Mouse (Mus musculus) ES-E14 (cell line): ENCODE data around the gene Adcy4. TPM values are rescaled to one million over a fixed set of nuclear protein-coding genes. Genes with fewer than 3 reads are reported as not detected.

ENCODE experiments used
- DNase-seq: peaks from one replicate; pipeline ENCODE4 v3.0.0-alpha.2; 2013; ENCODE audit warnings: low read depth, low spot score
- H3K27ac ChIP-seq: 2 replicates; pipeline ENCODE4 v1.5.1; 2012; ENCODE audit warnings: low read depth, mild to moderate bottlenecking, low read length, moderate library complexity, mixed read lengths; ENCODE audit not compliant: poor library complexity, insufficient read depth, severe bottlenecking
- H3K36me3 ChIP-seq: 2 replicates; pipeline ENCODE4 v1.6.1; 2012; ENCODE audit warnings: mild to moderate bottlenecking, low read length, moderate library complexity, mixed read lengths; ENCODE audit not compliant: control insufficient read depth, poor library complexity, insufficient read depth, severe bottlenecking
- H3K4me1 ChIP-seq, 2 experiments: fragments of 150-350 bp in 1 of 2; sonication (generic) in 1 of 2; 2 replicates each; pipeline ENCODE4 v1.6.1; 2012; ENCODE audit warnings: low read length in 2 of 2, mild to moderate bottlenecking in 1 of 2, mixed read lengths in 1 of 2; ENCODE audit not compliant: control insufficient read depth in 2 of 2, insufficient read depth in 2 of 2, poor library complexity in 1 of 2
- H3K4me3 ChIP-seq, 2 experiments: fragments of 150-350 bp in 1 of 2; sonication (generic) in 1 of 2; 2 replicates each; pipeline ENCODE4 v1.5.1; 2012; ENCODE audit warnings: low read length in 2 of 2, low read depth in 1 of 2, mild to moderate bottlenecking in 1 of 2, mixed read lengths in 1 of 2; ENCODE audit not compliant: insufficient read depth in 1 of 2, poor library complexity in 1 of 2, severe bottlenecking in 1 of 2
- H3K9ac ChIP-seq: 2 replicates; pipeline ENCODE4 v1.6.1; 2012; ENCODE audit warnings: low read depth, mild to moderate bottlenecking, low read length, mixed read lengths; ENCODE audit not compliant: poor library complexity, insufficient read depth, severe bottlenecking
- H3K9me3 ChIP-seq: fragments of 150-350 bp; sonication (generic); 2 replicates; pipeline ENCODE4 v1.6.1; 2012; ENCODE audit warnings: low read depth, mild to moderate bottlenecking, low read length; ENCODE audit not compliant: control insufficient read depth, insufficient read depth
- CHD2 ChIP-seq: IDR thresholded peaks from 2 replicates; pipeline ENCODE4 v1.6.1; 2014; ENCODE audit warnings: mild to moderate bottlenecking, low read depth, low read length, inconsistent platforms
- HCFC1 ChIP-seq: IDR thresholded peaks from 2 replicates; pipeline ENCODE4 v1.6.1; 2012; ENCODE audit warnings: low read length, inconsistent platforms, borderline replicate concordance; ENCODE audit not compliant: insufficient read depth
- MAFK ChIP-seq: IDR thresholded peaks from 2 replicates; pipeline ENCODE4 v1.6.1; 2014; ENCODE audit warnings: mild to moderate bottlenecking, low read depth, low read length, inconsistent platforms; ENCODE audit not compliant: insufficient read depth
- ZC3H11A ChIP-seq: IDR thresholded peaks from 2 replicates; pipeline ENCODE4 v1.6.1; 2012; ENCODE audit warnings: low read depth, mild to moderate bottlenecking, inconsistent platforms, low read length, borderline replicate concordance
- ZNF384 ChIP-seq: IDR thresholded peaks from 2 replicates; pipeline ENCODE4 v1.6.1; 2012; ENCODE audit warnings: low read depth, low read length, inconsistent platforms
- in situ Hi-C, 2 experiments: fragments of 600-800 bp; cut with MboI; formaldehyde crosslinking; loops; one replicate each; pipeline ENCODE4 v1.15.1; 2025; ENCODE audit warnings: low sequenced_read_pairs in 2 of 2, inconsistent platforms in 1 of 2; ENCODE audit not compliant: unreplicated experiment in 2 of 2
- total RNA-seq: library from RNA; depleted of rRNA; stranded (reverse); fragments of 300-350 nt; gene quantifications from 2 replicates; pipeline ENCODE4 v1.2.3, GENCODE M21; 2012

Gene Adcy4
- total RNA-seq, 1 experiment, result 0.27 TPM

GRCm38 (mm10) chr14:55743711-55744110 lies 40.2 kb downstream of the Adcy4 start:
- Histone ChIP-seq H3K27ac (no peak overlapping the region), H3K9ac (no peak overlapping the region), H3K4me3 (no peak overlapping the region), H3K36me3 (peaks cover 2% of the 10 kb centered on the region; the same call in 1 of the 2 replicates), H3K9me3 (no peaks in the 10 kb centered on the region), H3K4me1 (peaks cover 2 to 3% of the 10 kb centered on the region in 2 experiments; a peak in 2 of 4 replicates)
- in situ Hi-C loops, result loop anchor here in 1 of 2 experiments (5.0 kb wide), 1 partner anchor 61 kb away; the partner anchor contains the start of gene Tinf2
- DNase-seq, result peak; percentile 75
- TF ChIP-seq CHD2, result no peak
- TF ChIP-seq HCFC1, result peak; percentile 35; the same call in 1 of the 2 replicates
- TF ChIP-seq ZNF384, result 0 out of 2 replicates have a peak, but pooled peaks have one; percentile 6
- TF ChIP-seq ZC3H11A, result peak; percentile 95

GRCm38 (mm10) chr14:55737086-55737687 lies 46.7 kb downstream of the Adcy4 start:
- Histone ChIP-seq H3K9ac (no peak overlapping the region), H3K4me1 (no peaks in the 10 kb centered on the region), H3K9me3 (no peaks in the 10 kb centered on the region), H3K36me3 (peaks cover 2% of the 10 kb centered on the region; the same call in 1 of the 2 replicates), H3K4me3 (no peak overlapping the region), H3K27ac (no peak overlapping the region)
- TF ChIP-seq CHD2 (no peak), MAFK (no peak), ZC3H11A (no peak), ZNF384 (no peak), HCFC1 (no peak)
- DNase-seq, result no peak
- in situ Hi-C loops, result no loop called here

- Histone ChIP-seq H3K4me3 (no peak overlapping the region), H3K9me3 (no peaks in the 10 kb centered on the region), H3K4me1 (no peaks in the 10 kb centered on the region), H3K36me3 (peaks cover 2% of the 10 kb centered on the region; the same call in 1 of the 2 replicates), H3K9ac (no peak overlapping the region), H3K27ac (no peak overlapping the region)
- in situ Hi-C loops, result no loop called here
- no peak for TF ChIP-seq ZNF384
- TF ChIP-seq MAFK, result no peak
- no peak for TF ChIP-seq CHD2
- no peak for TF ChIP-seq ZC3H11A
- TF ChIP-seq HCFC1, result no peak
- no peak for DNase-seq
These were observed 48.1 kb downstream of the Adcy4 start for GRCm38 (mm10) chr14:55735758-55736157.

- no peak overlapping the region for H3K27ac ChIP-seq
- TF ChIP-seq ZC3H11A (no peak), MAFK (no peak), ZNF384 (no peak), HCFC1 (no peak), CHD2 (no peak)
- DNase-seq, result no peak
- in situ Hi-C loops, result no loop called here
- no peak overlapping the region for H3K4me3 ChIP-seq
- no peaks in the 10 kb centered on the region for H3K4me1 ChIP-seq
- H3K9ac ChIP-seq, result no peak overlapping the region
- no peaks in the 10 kb centered on the region for H3K9me3 ChIP-seq
- H3K36me3 ChIP-seq, result peaks cover 2% of the 10 kb centered on the region; the same call in 1 of the 2 replicates
These were observed 48.6 kb downstream of the Adcy4 start for GRCm38 (mm10) chr14:55735334-55735733.
